Comparison of ENCODE assay signal across 7 mouse cellular contexts in the genomic region with DNA sequence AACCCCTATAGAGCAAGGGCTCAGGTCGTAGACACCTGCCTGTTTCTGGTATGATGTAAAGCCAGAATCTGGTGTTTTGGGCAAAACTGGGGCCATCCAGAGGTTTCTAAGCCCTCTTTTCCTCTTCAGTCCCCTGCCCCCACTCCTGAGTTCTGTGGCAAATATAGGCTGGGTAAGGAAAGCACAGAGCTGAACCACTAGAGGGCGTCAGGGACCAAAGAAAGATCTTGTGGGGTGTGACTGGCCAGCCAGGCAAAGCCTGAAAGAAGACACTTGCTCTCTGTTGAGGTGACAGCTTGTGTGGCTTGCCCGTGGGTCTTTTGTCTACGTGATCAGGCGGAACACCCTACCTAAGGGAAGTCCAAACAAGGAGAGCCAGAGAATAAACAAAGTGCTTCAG.
DNase-seq lines count a peak whose midpoint lies in the region; ATAC-seq and TF ChIP-seq lines count a peak whose summit lies in the region.

No protein-coding gene starts in this region.

- no peaks in the 10 kb centered on the region for H3K79me2 ChIP-seq in liver, adult 2 months (ENCODE audit: control insufficient read depth, insufficient read depth, low read length)

- no peak overlapping the region for H3K4me3 ChIP-seq in bone marrow, adult 2 months (replicated peaks; ENCODE audit: control insufficient read depth, low read depth, low read length)
- H3K4me3 ChIP-seq in embryonic facial prominence, embryonic 15.5 days (replicated peaks): no peak overlapping the region; the same call in 1 of the 2 replicates
- H3K4me3 ChIP-seq in heart, embryonic 12.5 days: no peak overlapping the region
- H3K4me3 ChIP-seq in kidney, embryonic 16.5 days (ENCODE audit: low read length): peak overlapping the region; percentile 22
- H3K4me3 ChIP-seq in liver, adult 2 months (ENCODE audit: insufficient read depth, low read depth, low read length): no peak overlapping the region
- H3K4me3 ChIP-seq in stomach, embryonic 15.5 days (replicated peaks): peak overlapping the region; percentile 20

- H3K27me3 ChIP-seq in embryonic facial prominence, embryonic 15.5 days: no peaks in the 10 kb centered on the region
- H3K27me3 ChIP-seq in heart, embryonic 12.5 days (replicated peaks): no peaks in the 10 kb centered on the region
- H3K27me3 ChIP-seq in kidney, embryonic 16.5 days (ENCODE audit: insufficient read depth, low read length): no peaks in the 10 kb centered on the region
- H3K27me3 ChIP-seq in liver, adult 2 months (ENCODE audit: control insufficient read depth, insufficient read depth, low read length): no peaks in the 10 kb centered on the region
- no peaks in the 10 kb centered on the region for H3K27me3 ChIP-seq in stomach, embryonic 15.5 days (replicated peaks)

- 18% methylated on average over 5 of the region's 5 CpGs for WGBS in bone marrow, adult 2 months
- WGBS in embryonic facial prominence, embryonic 15.5 days: 6% methylated on average over 5 of the region's 5 CpGs
- WGBS in heart, embryonic 12.5 days: 10% methylated on average over 5 of the region's 5 CpGs
- WGBS in kidney, embryonic 16.5 days: 17% methylated on average over 5 of the region's 5 CpGs
- WGBS in liver, adult 2 months: 51% methylated on average over 5 of the region's 5 CpGs
- WGBS in stomach, embryonic 15.5 days: 11% methylated on average over 5 of the region's 5 CpGs

- peak; percentile 79 for TF ChIP-seq CTCF in bone marrow, adult 2 months (IDR thresholded peaks at IDR 0.05; ENCODE audit: control insufficient read depth, insufficient read depth, low read length)
- peak; percentile 72 for TF ChIP-seq CTCF in liver, adult 2 months (IDR thresholded peaks at IDR 0.05; ENCODE audit: low read depth, low read length)

- H3K9ac ChIP-seq in embryonic facial prominence, embryonic 15.5 days: no peak overlapping the region
- no peak overlapping the region for H3K9ac ChIP-seq in heart, embryonic 12.5 days
- no peak overlapping the region for H3K9ac ChIP-seq in kidney, embryonic 16.5 days (replicated peaks; ENCODE audit: low read length)
- no peak overlapping the region for H3K9ac ChIP-seq in liver, adult 2 months (ENCODE audit: low read depth, low read length)
- H3K9ac ChIP-seq in stomach, embryonic 15.5 days: no peak overlapping the region

- peak; percentile 79 for ATAC-seq in embryonic facial prominence, embryonic 15.5 days (ENCODE audit: insufficient number of reproducible peaks, low FRiP score, low TSS enrichment, low read depth)
- ATAC-seq in heart, embryonic 12.5 days (ENCODE audit: insufficient number of reproducible peaks, low FRiP score): peak; percentile 58; the same call in 1 of the 2 replicates
- ATAC-seq in kidney, embryonic 16.5 days (ENCODE audit: low FRiP score, low TSS enrichment): peak; percentile 90
- peak; percentile 73 for ATAC-seq in stomach, embryonic 15.5 days (ENCODE audit: insufficient read depth, low FRiP score, low read depth)

- peak overlapping the region; percentile 37 for H3K4me2 ChIP-seq in embryonic facial prominence, embryonic 15.5 days (replicated peaks)
- peak overlapping the region; percentile 31 for H3K4me2 ChIP-seq in heart, embryonic 12.5 days
- H3K4me2 ChIP-seq in kidney, embryonic 16.5 days (replicated peaks; ENCODE audit: low read depth, low read length): peak overlapping the region; percentile 43
- H3K4me2 ChIP-seq in stomach, embryonic 15.5 days: peak overlapping the region; percentile 55

- no peaks in the 10 kb centered on the region for H3K4me1 ChIP-seq in bone marrow, adult 2 months (ENCODE audit: control insufficient read depth, insufficient read depth, low read length)
- H3K4me1 ChIP-seq in embryonic facial prominence, embryonic 15.5 days: peaks cover 6% of the 10 kb centered on the region; the same call in 1 of the 2 replicates
- H3K4me1 ChIP-seq in heart, embryonic 12.5 days (replicated peaks): peaks cover 38% of the 10 kb centered on the region
- H3K4me1 ChIP-seq in kidney, embryonic 16.5 days (ENCODE audit: insufficient read depth, low read length): peaks cover 28% of the 10 kb centered on the region
- H3K4me1 ChIP-seq in liver, adult 2 months (ENCODE audit: control insufficient read depth, insufficient read depth, low read length): peaks cover 9% of the 10 kb centered on the region
- H3K4me1 ChIP-seq in stomach, embryonic 15.5 days: 0 out of 2 replicates have a peak, but pooled peaks cover 5% of the 10 kb centered on the region

- H3K36me3 ChIP-seq in embryonic facial prominence, embryonic 15.5 days: no peaks in the 10 kb centered on the region
- no peaks in the 10 kb centered on the region for H3K36me3 ChIP-seq in heart, embryonic 12.5 days
- no peaks in the 10 kb centered on the region for H3K36me3 ChIP-seq in kidney, embryonic 16.5 days (ENCODE audit: insufficient read depth, low read length)
- H3K36me3 ChIP-seq in liver, adult 2 months (ENCODE audit: control insufficient read depth, insufficient read depth, low read length): peaks cover 94% of the 10 kb centered on the region
- H3K36me3 ChIP-seq in stomach, embryonic 15.5 days: no peaks in the 10 kb centered on the region

- DNase-seq in liver, adult 2 months (ENCODE audit: extremely low read depth, low read depth, low spot score): no peak
- DNase-seq in neural tube, embryonic 10.5 days (ENCODE audit: extremely low spot score, low spot score): peak; percentile 77

- H3K9me3 ChIP-seq in embryonic facial prominence, embryonic 15.5 days (replicated peaks): no peaks in the 10 kb centered on the region
- no peaks in the 10 kb centered on the region for H3K9me3 ChIP-seq in heart, embryonic 12.5 days (replicated peaks)
- H3K9me3 ChIP-seq in kidney, embryonic 16.5 days (ENCODE audit: low read length): no peaks in the 10 kb centered on the region
- H3K9me3 ChIP-seq in stomach, embryonic 15.5 days: no peaks in the 10 kb centered on the region

- no peak for TF ChIP-seq POLR2A in bone marrow, adult 2 months (IDR thresholded peaks at IDR 0.05; ENCODE audit: borderline replicate concordance, control insufficient read depth, low read depth, low read length)
- TF ChIP-seq POLR2A in liver, adult 2 months (IDR thresholded peaks at IDR 0.05; ENCODE audit: extremely low read depth, insufficient read depth, low read length): no peak

- H3K27ac ChIP-seq in bone marrow, adult 2 months (ENCODE audit: control insufficient read depth, insufficient read depth, low read depth, low read length, poor library complexity): no peak overlapping the region
- no peak overlapping the region for H3K27ac ChIP-seq in embryonic facial prominence, embryonic 15.5 days (replicated peaks)
- no peak overlapping the region for H3K27ac ChIP-seq in heart, embryonic 12.5 days (ENCODE audit: poor library complexity, severe bottlenecking)
- no peak overlapping the region for H3K27ac ChIP-seq in kidney, embryonic 16.5 days (ENCODE audit: low read length)
- H3K27ac ChIP-seq in liver, adult 2 months (replicated peaks; ENCODE audit: insufficient read depth, low read depth, low read length): no peak overlapping the region
- no peak overlapping the region for H3K27ac ChIP-seq in stomach, embryonic 15.5 days

Comparison
In these comparisons a context has a peak if more than half of its experiments do, and no peak if none do; other contexts are left out.
1. H3K4me3 ChIP-seq: peak in kidney, embryonic 16.5 days (single experiment) and stomach, embryonic 15.5 days (single experiment); none in bone marrow, adult 2 months (single experiment), embryonic facial prominence, embryonic 15.5 days (single experiment), heart, embryonic 12.5 days (single experiment) and liver, adult 2 months (single experiment).
2. Peak in every context shown above with its lines, with median percentiles within 50 percentile points of each other: ATAC-seq and H3K4me2 ChIP-seq.